Mouse (Mus musculus): Measurements from ENCODE around the gene Immp2l.
A peak's percentile ranks its signal among the peaks of the same experiment; 100 is the strongest.

DNA sequence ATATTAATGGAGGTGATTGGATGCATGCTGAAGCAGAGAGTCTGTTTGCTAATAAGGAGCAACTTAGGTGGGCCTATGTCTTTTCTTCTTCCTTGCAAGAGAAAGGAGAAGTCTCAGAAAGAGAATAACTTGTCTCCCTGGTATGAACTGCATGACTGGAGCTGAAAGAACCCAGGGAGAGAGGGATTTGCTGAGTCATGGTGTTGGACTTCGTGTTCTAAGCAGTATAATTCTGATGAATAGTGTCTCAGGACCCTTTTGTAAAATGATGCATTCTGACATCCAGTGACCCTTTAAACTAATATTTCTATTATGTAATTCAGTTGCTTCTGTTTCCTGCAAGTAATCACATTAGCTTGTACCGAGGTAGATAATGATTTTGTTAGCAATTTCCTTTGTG lies 208.1 kb downstream of the Immp2l start:
- peak; percentile 73 for TF ChIP-seq MAFK (IDR thresholded peaks at IDR 0.05; ENCODE audit: insufficient read depth, low read depth, low read length)
- TF ChIP-seq ZC3H11A (IDR thresholded peaks at IDR 0.05; ENCODE audit: borderline replicate concordance, low read depth, low read length): no peak
- TF ChIP-seq ZNF384 (IDR thresholded peaks at IDR 0.05; ENCODE audit: low read depth, low read length): no peak

Measured in ES-E14 (cell line).